Mouse (Mus musculus) B cell, adult 2 months (primary cell): ENCODE measurements around the gene Tubgcp2.

Experiments
- DNase-seq, 2 experiments: peaks; one replicate each; pipeline ENCODE4 v3.0.0; 2022

Gene Tubgcp2

GRCm38 (mm10) chr7:140036281-140037170 is at the start of gene Tubgcp2, which contains the start of gene Zfp511:
Gene Tubgcp2, minus strand, starts transcription at chr7:140036669.
Gene Zfp511, plus strand, starts transcription at chr7:140036391.
- DNase-seq: peak; percentile 94

GRCm38 (mm10) chr7:140082242-140082678 is 45.8 kb upstream of the Tubgcp2 start, which contains the start of gene Caly:
Gene Caly, minus strand, starts transcription at chr7:140082548.
- peak; percentile 14 to 36 for DNase-seq

GRCm38 (mm10) chr7:140081408-140082241 is 45.2 kb upstream of the Tubgcp2 start:
- no peak for DNase-seq

DNA sequence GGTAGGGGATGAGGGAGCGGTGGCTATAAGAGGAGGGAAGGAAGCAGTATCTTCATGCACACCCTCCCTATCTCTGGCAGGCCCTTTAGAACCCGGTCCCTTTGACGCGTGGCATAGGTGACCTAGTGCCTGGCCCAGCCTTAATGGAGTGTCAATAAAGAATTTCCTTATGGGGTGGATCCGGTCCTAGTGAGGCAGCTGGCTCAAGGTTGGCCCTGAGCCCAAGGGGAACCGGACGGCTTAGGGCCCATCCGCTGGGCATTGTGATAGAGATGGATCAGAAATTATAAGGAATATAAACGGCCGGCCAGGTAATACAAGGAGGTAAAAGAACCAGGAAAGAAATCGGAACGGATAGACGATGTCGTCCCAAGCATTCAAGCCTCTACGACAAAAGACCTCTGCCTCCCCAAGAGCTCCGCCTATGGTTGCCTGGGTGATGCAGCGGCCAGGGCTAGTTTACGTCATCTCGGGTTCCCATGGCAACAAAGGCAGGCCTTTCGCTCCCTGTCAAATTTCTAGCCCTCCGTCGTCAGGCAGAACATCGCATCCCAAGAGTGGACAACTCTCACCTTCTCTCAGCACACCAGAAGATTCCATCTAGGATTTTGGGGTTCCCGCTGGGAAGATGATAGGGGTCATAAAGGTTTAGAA is 44.2 kb upstream of the Tubgcp2 start:
- peak; percentile 59 to 63 for DNase-seq

GRCm38 (mm10) chr7:140078711-140079110 is 42.2 kb upstream of the Tubgcp2 start:
- DNase-seq: peak; percentile 71 to 73

- no peak for DNase-seq
Measured at GRCm38 (mm10) chr7:140077698-140078097, 41.2 kb upstream of the Tubgcp2 start.

GRCm38 (mm10) chr7:140070042-140070711 is 33.7 kb upstream of the Tubgcp2 start:
- no peak for DNase-seq

DNA sequence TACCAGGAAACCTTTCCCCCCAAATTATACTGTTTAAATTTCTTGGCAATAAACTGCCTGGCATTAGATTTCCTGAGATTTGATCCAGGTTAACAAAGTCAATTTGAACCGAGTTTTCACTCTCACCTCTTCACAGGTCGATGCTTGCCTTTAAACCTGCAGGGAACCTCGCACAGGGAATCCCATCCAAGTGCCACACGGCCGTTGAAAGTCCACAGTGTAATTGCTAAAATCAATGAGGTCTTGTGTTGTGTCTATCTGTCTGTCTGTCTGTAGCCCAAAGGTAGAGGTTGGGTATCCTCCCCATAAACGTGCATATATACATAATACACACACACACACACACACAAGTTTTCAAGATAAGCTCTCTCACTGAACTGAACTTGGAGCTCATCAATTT is 30.9 kb upstream of the Tubgcp2 start:
- no peak for DNase-seq

DNA sequence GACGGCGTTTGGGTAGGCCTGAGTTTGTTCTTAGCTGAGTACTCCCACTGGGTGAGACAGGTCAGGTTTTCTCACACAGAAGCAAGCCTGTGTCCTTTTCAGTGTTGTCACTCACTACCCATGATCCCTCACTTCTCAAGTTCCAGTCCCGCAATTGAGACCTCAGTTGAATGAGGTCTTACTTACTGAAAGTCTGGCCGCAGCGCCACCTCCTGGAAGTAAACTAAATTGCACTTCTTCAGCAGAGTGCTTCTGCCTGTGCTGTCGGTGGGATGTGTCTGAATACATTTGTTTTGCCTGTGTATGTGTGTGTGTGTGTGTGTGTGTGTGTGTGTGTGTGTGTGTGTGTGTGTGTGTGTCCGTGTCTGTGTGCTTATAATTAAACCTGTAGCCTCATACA is 26.6 kb upstream of the Tubgcp2 start:
- peak; percentile 76 to 77 for DNase-seq

DNA sequence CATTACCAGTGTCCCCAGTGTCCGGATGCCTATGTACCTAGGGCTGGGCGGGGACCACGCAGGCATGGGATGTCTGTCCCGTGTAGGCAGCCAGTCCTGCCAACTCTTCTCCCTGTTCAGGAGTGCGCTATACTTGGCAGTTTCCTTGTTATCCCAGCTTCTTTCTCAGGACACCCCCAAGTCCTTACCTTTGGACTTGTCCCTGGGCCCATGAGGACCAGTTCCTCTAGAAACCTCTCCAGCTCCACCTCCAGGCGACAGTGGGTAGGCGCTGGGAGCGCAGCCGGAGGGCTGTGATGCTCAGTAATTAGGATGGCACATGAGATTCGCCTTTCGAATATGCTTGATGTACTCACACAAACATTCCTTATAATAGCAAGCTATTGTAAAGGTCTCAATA is 25.8 kb upstream of the Tubgcp2 start:
- peak in 1 of 2 experiments; percentile 15 for DNase-seq

GRCm38 (mm10) chr7:140061832-140062130 is 25.3 kb upstream of the Tubgcp2 start:
- no peak for DNase-seq

GRCm38 (mm10) chr7:140060936-140061831 is 24.7 kb upstream of the Tubgcp2 start:
- peak in 1 of 2 experiments; percentile 19 for DNase-seq

GRCm38 (mm10) chr7:140059601-140060000 is 23.1 kb upstream of the Tubgcp2 start:
- no peak for DNase-seq

DNA sequence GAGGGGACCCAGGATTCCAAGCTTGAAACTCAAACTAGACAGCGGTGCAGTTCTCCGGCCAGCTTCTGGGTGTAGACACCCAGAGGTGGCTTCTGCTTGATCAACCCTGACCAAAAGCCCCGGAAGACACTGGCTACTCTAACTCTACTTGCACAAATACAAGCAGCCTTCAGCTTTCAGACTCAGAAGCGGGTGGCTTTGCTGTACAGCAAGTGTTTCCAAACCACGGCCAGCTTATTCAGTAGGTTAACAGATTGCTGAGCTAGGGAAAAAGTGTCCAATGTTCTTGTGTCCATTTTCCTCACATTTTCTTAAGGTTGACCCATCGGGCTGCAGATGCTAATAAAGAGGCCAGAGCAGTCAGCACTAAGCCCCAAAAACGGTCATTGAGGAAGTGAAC is 22.1 kb upstream of the Tubgcp2 start:
- DNase-seq: no peak

- no peak for DNase-seq
Measured at GRCm38 (mm10) chr7:140057413-140058407, 21.2 kb upstream of the Tubgcp2 start.

GRCm38 (mm10) chr7:140054124-140054523 is 17.7 kb upstream of the Tubgcp2 start:
- DNase-seq: no peak

DNA sequence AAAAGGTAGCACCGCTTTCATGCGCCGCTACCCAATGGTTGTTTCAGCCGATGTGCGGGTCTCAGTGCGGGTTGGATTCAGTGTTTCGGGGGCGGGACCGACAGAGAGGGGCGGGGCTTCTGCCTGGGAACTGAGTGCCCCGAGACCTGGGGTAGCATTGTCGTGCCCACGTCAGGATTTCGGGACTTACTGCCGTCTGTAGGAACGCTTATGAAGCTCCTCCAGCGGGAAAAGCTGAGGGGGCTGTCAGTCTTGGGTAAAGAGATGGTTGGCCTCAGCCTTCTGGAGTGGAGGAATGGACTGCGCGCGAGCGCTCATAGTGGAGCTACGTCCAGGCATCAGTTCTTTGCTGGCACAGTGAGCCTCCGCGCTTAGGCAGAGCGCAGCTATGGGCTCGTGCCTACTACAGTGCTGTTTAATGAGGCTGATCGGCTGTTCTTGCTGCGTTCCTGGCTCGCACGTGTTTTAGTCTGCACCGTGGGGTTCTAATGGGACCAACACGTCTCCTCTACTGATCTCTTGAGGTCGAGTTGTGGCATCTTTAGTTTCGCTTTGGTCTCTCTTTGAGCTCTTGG is 12.7 kb upstream of the Tubgcp2 start:
- DNase-seq: peak; percentile 46 to 48

DNA sequence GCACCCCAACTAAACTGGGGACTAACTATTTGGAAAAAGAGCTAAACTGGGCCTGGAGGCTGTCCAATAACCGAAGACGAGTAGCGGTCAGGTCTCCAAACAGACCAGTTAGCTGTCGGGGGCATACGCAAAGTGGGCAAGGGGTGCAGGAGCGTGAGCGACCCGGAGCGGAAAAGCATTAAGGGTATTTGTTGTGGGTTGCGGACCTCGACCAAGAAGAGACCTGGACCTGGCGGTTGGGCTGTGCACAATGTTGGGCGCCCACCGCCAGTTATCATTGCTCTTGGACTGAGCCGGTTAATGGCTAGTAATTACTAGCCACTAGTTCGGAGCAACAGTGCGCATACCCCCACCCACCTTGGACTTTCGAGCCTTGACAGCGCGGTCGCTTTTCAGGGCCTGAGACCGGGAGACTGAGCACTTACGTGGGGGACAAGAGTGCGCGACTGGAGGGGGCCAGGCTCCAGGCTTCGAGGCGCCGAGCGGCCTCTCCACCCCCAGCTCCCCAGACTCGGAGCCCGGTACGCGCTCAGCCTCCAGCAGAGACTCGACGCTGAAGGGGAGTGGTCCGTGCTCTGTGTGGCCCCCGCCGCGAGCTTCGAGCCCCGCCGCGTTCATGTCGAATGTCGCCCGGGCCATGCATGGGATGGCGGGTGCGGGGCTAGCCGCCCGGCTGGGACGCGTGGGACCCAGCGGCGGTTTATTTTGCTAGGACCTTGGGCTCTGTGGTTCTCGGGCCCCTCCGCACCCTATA is 12.1 kb upstream of the Tubgcp2 start, which contains the start of gene Msx3:
TSS of gene Msx3 (minus strand) at position 729 of the 754 bp plus-strand sequence.
- peak in 1 of 2 experiments; percentile 17 for DNase-seq

GRCm38 (mm10) chr7:140047811-140048311 is 11.4 kb upstream of the Tubgcp2 start:
- no peak for DNase-seq
